Mouse (Mus musculus) heart, embryonic 12.5 days (tissue): ENCODE data around the gene Irf4. TPM values are rescaled to one million over a fixed set of nuclear protein-coding genes. Genes with fewer than 3 reads are reported as not detected.

Source experiments
- ATAC-seq: fragments of 200-750 bp; cut with Nextera tagmentation; 2 replicates; pipeline ENCODE4 v1.8.0; 2017; ENCODE audit warnings: moderate TSS enrichment, moderate library complexity; ENCODE audit not compliant: insufficient number of reproducible peaks, low FRiP score
- H3K27ac ChIP-seq: fragments of 300-500 bp; sonication (generic); 2 replicates; pipeline ENCODE4 v1.5.1; 2016; ENCODE audit warnings: mild to moderate bottlenecking, moderate library complexity; ENCODE audit not compliant: poor library complexity, severe bottlenecking
- H3K27me3 ChIP-seq: fragments of 300-500 bp; sonication (generic); replicated peaks from 2 replicates; pipeline ENCODE4 v1.6.1; 2016; ENCODE audit warnings: mild to moderate bottlenecking, moderate library complexity
- H3K36me3 ChIP-seq: fragments of 300-500 bp; sonication (generic); 2 replicates; pipeline ENCODE4 v1.6.1; 2016; ENCODE audit warnings: mild to moderate bottlenecking, moderate library complexity
- H3K4me1 ChIP-seq: fragments of 300-500 bp; sonication (generic); replicated peaks from 2 replicates; pipeline ENCODE4 v1.6.1; 2016; ENCODE audit warnings: mild to moderate bottlenecking
- H3K4me2 ChIP-seq: fragments of 300-500 bp; sonication (generic); 2 replicates; pipeline ENCODE4 v1.6.1; 2016; ENCODE audit warnings: mild to moderate bottlenecking, moderate library complexity
- H3K4me3 ChIP-seq: fragments of 300-500 bp; sonication (generic); 2 replicates; pipeline ENCODE4 v1.5.1; 2016; ENCODE audit warnings: mild to moderate bottlenecking
- H3K9ac ChIP-seq: fragments of 300-500 bp; sonication (generic); 2 replicates; pipeline ENCODE4 v1.6.1; 2016; ENCODE audit warnings: mild to moderate bottlenecking, moderate library complexity
- H3K9me3 ChIP-seq: fragments of 300-500 bp; sonication (generic); replicated peaks from 2 replicates; pipeline ENCODE4 v1.6.1; 2016; ENCODE audit warnings: mild to moderate bottlenecking, moderate library complexity
- WGBS: fragments of 180-500 bp; shearing (Covaris S2); methylation state at CpG from one replicate; pipeline ENCODE4 v1.1.7; 2016; 5-methylcytosine and 5-hydroxymethylcytosine counted together
- polyA plus RNA-seq: library from polyadenylated mRNA; unstranded; fragments of >200 nt; fragmentation: Nextera tagmentation; extraction: Ambion mirVana; gene quantifications from 2 replicates; pipeline ENCODE4 v1.2.1, GENCODE M21; 2016

The Irf4 gene
- polyA plus RNA-seq, 1 experiment from 2014 or later, result 0.09 TPM

DNA sequence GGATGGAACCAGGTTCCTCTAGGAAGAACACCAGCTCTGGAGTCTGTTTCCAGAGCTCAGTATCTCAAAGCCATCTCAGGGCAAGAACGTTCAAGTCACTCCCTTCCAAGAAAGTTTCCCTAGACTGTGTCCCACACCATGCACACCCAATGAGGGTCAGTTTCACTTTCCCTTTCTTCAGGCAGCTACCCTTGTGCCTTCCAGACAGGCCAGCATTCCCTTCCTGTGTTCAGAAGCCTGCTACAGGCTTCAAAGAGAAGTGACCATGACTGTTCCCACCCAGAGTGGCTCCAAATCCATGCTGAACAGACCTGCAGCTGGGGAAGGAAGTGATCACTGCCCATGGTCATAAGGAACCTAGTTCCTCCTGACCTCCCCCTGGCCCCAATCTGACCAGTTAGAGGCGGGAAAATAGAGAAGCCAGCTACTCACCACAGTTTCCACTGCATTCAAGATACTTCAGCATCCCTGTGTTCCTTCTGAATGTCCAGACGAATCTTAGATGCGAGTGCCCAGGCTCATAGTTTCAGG is 10.7 kb upstream of the Irf4 start:
- Histone ChIP-seq H3K27ac (no peak overlapping the region), H3K4me3 (no peak overlapping the region), H3K4me2 (no peak overlapping the region), H3K9ac (no peak overlapping the region), H3K4me1 (no peaks in the 10 kb centered on the region), H3K36me3 (no peaks in the 10 kb centered on the region), H3K9me3 (no peaks in the 10 kb centered on the region), H3K27me3 (peaks cover 3% of the 10 kb centered on the region; the same call in 1 of the 2 replicates)
- no peak for ATAC-seq
- 70% methylated on average over 4 of the region's 4 CpGs for WGBS

- no peak overlapping the region for H3K9ac ChIP-seq
- H3K4me1 ChIP-seq, result no peaks in the 10 kb centered on the region
- no peaks in the 10 kb centered on the region for H3K9me3 ChIP-seq
- H3K36me3 ChIP-seq, result no peaks in the 10 kb centered on the region
- no peak overlapping the region for H3K27ac ChIP-seq
- 67% methylated on average over 5 of the region's 5 CpGs for WGBS
- H3K4me2 ChIP-seq, result no peak overlapping the region
- H3K4me3 ChIP-seq, result no peak overlapping the region
- no peak for ATAC-seq
- H3K27me3 ChIP-seq, result peaks cover 9% of the 10 kb centered on the region; the same call in 1 of the 2 replicates
Measured at GRCm38 (mm10) chr13:30741172-30741571, 7.9 kb upstream of the Irf4 start.

DNA sequence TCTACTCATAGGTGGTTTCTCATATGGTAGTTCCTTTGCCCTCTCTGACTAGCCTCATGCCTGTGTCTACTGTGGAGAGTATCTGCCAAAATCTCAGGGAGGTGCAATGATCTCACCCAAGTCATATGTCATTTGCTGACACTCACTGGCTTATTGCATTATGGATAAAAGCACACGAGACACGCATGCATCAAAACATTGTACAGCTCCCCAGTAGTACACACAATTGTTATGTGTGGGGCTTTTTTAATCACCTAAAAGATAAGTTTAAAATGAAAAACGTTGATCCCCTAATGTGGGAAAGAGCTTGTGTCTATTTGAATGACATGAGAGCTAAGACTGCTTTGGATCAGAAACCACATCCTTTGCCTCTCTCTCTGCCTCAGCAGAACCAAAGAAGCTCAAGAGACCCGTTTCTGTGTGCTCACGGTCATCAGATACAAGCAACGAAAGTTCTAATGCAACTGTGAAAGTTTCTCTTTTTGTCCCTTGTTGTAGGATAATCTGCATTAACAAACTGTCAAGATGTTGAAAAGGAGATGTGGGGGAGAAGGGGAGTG is 6.5 kb upstream of the Irf4 start:
- ATAC-seq, result no peak
- Histone ChIP-seq H3K4me2 (no peak overlapping the region), H3K27me3 (peaks cover 15% of the 10 kb centered on the region), H3K4me3 (no peak overlapping the region), H3K4me1 (no peaks in the 10 kb centered on the region), H3K27ac (no peak overlapping the region), H3K9me3 (no peaks in the 10 kb centered on the region), H3K9ac (no peak overlapping the region), H3K36me3 (no peaks in the 10 kb centered on the region)
- 66% methylated on average over 6 of the region's 6 CpGs for WGBS

GRCm38 (mm10) chr13:30745121-30745520 is 3.9 kb upstream of the Irf4 start:
- H3K4me1 ChIP-seq, result peaks cover 14% of the 10 kb centered on the region
- peaks cover 41% of the 10 kb centered on the region for H3K27me3 ChIP-seq
- no peaks in the 10 kb centered on the region for H3K9me3 ChIP-seq
- H3K4me2 ChIP-seq, result no peak overlapping the region
- no peaks in the 10 kb centered on the region for H3K36me3 ChIP-seq
- H3K9ac ChIP-seq, result no peak overlapping the region
- 70% methylated on average over 7 of the region's 7 CpGs for WGBS
- no peak overlapping the region for H3K4me3 ChIP-seq
- H3K27ac ChIP-seq, result no peak overlapping the region
- ATAC-seq, result no peak

DNA sequence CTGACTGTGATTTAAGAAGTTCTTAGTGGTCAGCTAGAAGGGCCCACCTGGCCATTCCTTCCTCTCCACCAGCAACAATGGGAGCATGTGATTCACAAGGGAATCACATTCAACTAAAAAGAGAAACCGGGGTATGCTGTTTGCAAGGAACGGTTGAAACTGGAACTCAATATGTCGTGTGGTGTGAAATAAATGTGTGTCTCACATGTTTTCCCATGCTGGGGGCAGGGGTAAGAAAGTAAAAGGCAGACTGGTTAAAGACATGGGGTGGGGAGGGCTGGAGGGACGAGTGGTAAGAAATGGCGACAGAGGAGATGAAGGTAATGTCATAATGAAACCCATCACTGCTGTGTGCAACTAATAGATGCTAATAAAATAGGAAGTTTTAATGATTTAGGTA is 2.0 kb upstream of the Irf4 start:
- Histone ChIP-seq H3K4me3 (no peak overlapping the region), H3K27ac (no peak overlapping the region), H3K4me1 (peaks cover 22% of the 10 kb centered on the region), H3K9me3 (no peaks in the 10 kb centered on the region), H3K4me2 (no peak overlapping the region), H3K9ac (no peak overlapping the region), H3K27me3 (peaks cover 60% of the 10 kb centered on the region), H3K36me3 (no peaks in the 10 kb centered on the region)
- WGBS, result 76% methylated on average over 5 of the region's 5 CpGs
- ATAC-seq, result no peak

DNA sequence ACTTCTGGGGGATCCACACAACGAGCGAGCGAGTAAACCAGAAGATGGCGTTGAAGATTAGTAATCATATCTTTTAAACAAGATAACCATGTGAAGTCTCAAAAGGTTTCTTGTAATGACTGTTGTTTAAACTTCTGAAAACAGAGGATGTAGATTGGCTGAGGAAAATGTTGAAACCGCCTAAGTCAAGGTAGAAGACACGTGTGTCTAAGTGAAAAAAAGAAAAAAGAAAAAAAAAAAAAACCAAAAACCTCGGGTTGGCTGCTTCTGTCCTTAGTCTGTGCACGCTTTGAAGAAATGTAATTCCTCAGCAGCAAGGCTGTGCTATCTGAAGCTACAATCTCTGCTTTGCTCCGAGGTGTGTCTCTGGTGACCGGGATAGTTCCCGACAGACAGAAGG is 1.5 kb upstream of the Irf4 start:
- Histone ChIP-seq H3K27ac (no peak overlapping the region), H3K9me3 (no peaks in the 10 kb centered on the region), H3K27me3 (peaks cover 60% of the 10 kb centered on the region), H3K9ac (no peak overlapping the region), H3K36me3 (no peaks in the 10 kb centered on the region), H3K4me3 (no peak overlapping the region), H3K4me2 (no peak overlapping the region), H3K4me1 (peaks cover 22% of the 10 kb centered on the region)
- WGBS, result 61% methylated on average over 11 of the region's 11 CpGs
- ATAC-seq, result no peak

- Histone ChIP-seq H3K9ac (no peak overlapping the region), H3K36me3 (no peaks in the 10 kb centered on the region), H3K4me3 (no peak overlapping the region), H3K27me3 (peaks cover 68% of the 10 kb centered on the region), H3K4me1 (peaks cover 22% of the 10 kb centered on the region), H3K4me2 (no peak overlapping the region), H3K9me3 (no peaks in the 10 kb centered on the region), H3K27ac (no peak overlapping the region)
- 57% methylated on average over 11 of the region's 11 CpGs for WGBS
- ATAC-seq, result no peak
Measured at GRCm38 (mm10) chr13:30748321-30748720, 705 bp upstream of the Irf4 start.

GRCm38 (mm10) chr13:30749557-30750141 is 623 bp downstream of the Irf4 start:
- peak overlapping the region; percentile 46 for H3K4me3 ChIP-seq
- no peaks in the 10 kb centered on the region for H3K36me3 ChIP-seq
- H3K27me3 ChIP-seq, result peaks cover 71% of the 10 kb centered on the region
- H3K4me1 ChIP-seq, result peaks cover 22% of the 10 kb centered on the region
- H3K9me3 ChIP-seq, result no peaks in the 10 kb centered on the region
- WGBS, result 4% methylated on average over 11 of the region's 11 CpGs
- no peak overlapping the region for H3K9ac ChIP-seq
- no peak overlapping the region for H3K27ac ChIP-seq
- no peak for ATAC-seq
- H3K4me2 ChIP-seq, result peak overlapping the region; percentile 76

DNA sequence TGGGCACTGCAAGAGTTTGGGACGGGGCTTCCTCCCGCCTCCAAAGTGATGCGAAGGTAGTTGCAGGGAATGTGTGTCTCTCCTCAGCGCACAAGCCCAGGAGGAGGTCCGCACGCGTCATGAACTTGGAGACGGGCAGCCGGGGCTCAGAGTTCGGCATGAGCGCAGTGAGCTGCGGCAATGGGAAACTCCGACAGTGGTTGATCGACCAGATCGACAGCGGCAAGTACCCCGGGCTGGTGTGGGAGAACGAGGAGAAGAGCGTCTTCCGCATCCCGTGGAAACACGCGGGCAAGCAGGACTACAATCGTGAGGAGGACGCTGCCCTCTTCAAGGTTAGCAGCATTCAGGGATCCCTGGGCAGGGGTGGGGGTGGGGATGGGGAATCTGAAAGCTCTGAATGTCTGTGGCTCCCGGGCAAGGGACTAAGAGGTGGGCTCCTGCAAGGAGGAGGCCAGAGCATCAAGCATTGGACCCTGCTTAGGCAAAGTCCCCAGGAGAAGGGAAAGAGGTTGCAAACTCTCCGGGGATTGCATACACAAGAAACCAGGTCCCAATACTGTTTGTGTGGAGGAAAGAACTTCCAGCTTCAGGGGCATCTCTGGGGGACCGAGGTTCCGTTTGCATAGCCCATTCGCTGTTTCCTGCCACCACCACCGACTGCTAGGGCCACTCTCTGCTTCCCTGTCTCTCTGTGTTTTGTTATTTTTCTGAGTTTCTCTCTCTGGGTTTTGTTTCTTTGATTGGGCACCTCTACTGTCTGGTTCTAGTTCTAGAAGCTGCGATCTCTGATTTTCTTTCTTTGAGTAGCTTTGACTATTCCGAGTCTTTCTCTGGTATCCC is 1.7 kb downstream of the Irf4 start:
- peak overlapping the region; percentile 46 for H3K4me3 ChIP-seq
- peak overlapping the region; percentile 31; the same call in 1 of the 2 replicates for H3K9ac ChIP-seq
- H3K27me3 ChIP-seq, result peaks cover 71% of the 10 kb centered on the region
- 5% methylated on average over 33 of the region's 33 CpGs for WGBS
- H3K4me1 ChIP-seq, result peaks cover 22% of the 10 kb centered on the region
- peak overlapping the region; percentile 76 for H3K4me2 ChIP-seq
- no peaks in the 10 kb centered on the region for H3K36me3 ChIP-seq
- no peak overlapping the region for H3K27ac ChIP-seq
- ATAC-seq, result no peak
- no peaks in the 10 kb centered on the region for H3K9me3 ChIP-seq

DNA sequence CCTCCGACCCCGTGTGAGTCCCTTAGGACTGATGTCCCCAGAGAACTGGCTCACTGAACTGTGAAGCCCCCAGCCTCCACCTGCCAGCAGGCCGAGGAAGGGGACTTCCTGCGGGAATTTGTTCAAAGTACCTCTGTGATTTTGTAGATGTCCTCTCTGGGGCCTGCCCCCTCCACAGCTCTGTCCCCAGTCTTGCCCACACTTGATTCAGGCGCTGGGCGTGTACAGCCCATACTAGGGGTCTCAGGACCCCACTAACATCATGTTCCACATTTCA is 2.2 kb downstream of the Irf4 start:
- Histone ChIP-seq H3K9me3 (no peaks in the 10 kb centered on the region), H3K27me3 (peaks cover 66% of the 10 kb centered on the region), H3K27ac (no peak overlapping the region), H3K4me2 (no peak overlapping the region), H3K9ac (no peak overlapping the region), H3K36me3 (no peaks in the 10 kb centered on the region), H3K4me3 (no peak overlapping the region), H3K4me1 (peaks cover 22% of the 10 kb centered on the region)
- no peak for ATAC-seq
- WGBS, result 32% methylated on average over 6 of the region's 6 CpGs

DNA sequence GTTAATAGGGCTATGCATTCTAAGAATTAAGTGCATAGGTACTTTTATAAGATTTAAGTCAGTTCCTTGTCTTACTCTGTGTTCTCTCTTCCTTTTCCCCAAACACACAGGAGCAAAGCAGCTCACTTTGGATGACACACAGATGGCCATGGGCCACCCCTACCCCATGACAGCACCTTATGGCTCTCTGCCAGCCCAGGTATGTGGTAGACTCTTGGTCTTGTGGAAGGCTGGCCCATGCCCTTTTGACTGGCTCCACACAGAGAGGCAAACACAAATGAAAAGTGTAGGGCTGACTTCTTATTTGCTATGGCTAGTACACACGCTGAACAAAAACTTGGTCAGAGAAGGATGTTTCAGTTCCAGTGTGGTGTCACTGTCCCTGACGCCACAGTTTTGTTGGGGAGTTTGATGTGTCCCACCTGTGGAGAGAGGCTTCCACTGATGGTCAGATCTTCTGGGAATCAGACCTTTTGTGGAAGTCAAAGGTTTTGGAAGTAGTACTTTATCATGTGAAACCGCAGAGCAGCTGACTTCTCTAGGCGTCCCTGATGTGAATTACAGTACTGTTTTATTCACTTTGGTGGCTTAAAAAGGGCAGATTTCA is 3.7 kb downstream of the Irf4 start:
- WGBS, result 76% methylated on average over 4 of the region's 4 CpGs
- no peak for ATAC-seq
- Histone ChIP-seq H3K4me2 (no peak overlapping the region), H3K4me3 (no peak overlapping the region), H3K9ac (no peak overlapping the region), H3K36me3 (no peaks in the 10 kb centered on the region), H3K27ac (no peak overlapping the region), H3K9me3 (no peaks in the 10 kb centered on the region), H3K27me3 (peaks cover 63% of the 10 kb centered on the region), H3K4me1 (peaks cover 22% of the 10 kb centered on the region)
